Mouse (Mus musculus): Measurements from ENCODE around the gene Camk1d. TPM values are rescaled to one million over a fixed set of nuclear protein-coding genes. Genes with fewer than 3 reads are reported as not detected.

The Camk1d gene
- polyA plus RNA-seq, 1 experiment from 2014 or later, result 0.82 TPM

- no peaks in the 10 kb centered on the region for H3K4me1 ChIP-seq (replicated peaks)
- no peaks in the 10 kb centered on the region for H3K27me3 ChIP-seq
- no peak for DNase-seq
- H3K4me2 ChIP-seq, result no peak overlapping the region
- H3K4me3 ChIP-seq (replicated peaks), result no peak overlapping the region
- H3K27ac ChIP-seq, result no peak overlapping the region
- no peak for ATAC-seq (ENCODE audit: low read depth)
- H3K9me3 ChIP-seq (replicated peaks), result no peaks in the 10 kb centered on the region
- H3K9ac ChIP-seq, result no peak overlapping the region
- 61% methylated on average over 3 of the region's 3 CpGs for WGBS (ENCODE audit: insufficient replicate concordance)
- no peaks in the 10 kb centered on the region for H3K36me3 ChIP-seq
Measured at GRCm38 (mm10) chr2:5733300-5734085, 19.2 kb upstream of the Camk1d start.

GRCm38 (mm10) chr2:5732047-5732446 lies 17.7 kb upstream of the Camk1d start:
- ATAC-seq (ENCODE audit: low read depth) (no peak), DNase-seq (no peak)
- Histone ChIP-seq H3K36me3 (no peaks in the 10 kb centered on the region), H3K9ac (no peak overlapping the region), H3K9me3 (replicated peaks) (no peaks in the 10 kb centered on the region), H3K27me3 (no peaks in the 10 kb centered on the region), H3K4me1 (replicated peaks) (no peaks in the 10 kb centered on the region), H3K4me2 (no peak overlapping the region), H3K4me3 (replicated peaks) (no peak overlapping the region), H3K27ac (no peak overlapping the region)
- WGBS (ENCODE audit: insufficient replicate concordance), result 71% methylated on average over 5 of the region's 5 CpGs

- Histone ChIP-seq H3K4me2 (no peak overlapping the region), H3K9me3 (replicated peaks) (no peaks in the 10 kb centered on the region), H3K36me3 (no peaks in the 10 kb centered on the region), H3K27me3 (no peaks in the 10 kb centered on the region), H3K9ac (no peak overlapping the region), H3K27ac (no peak overlapping the region), H3K4me1 (replicated peaks) (no peaks in the 10 kb centered on the region), H3K4me3 (replicated peaks) (no peak overlapping the region)
- 66% methylated on average over 15 of the region's 15 CpGs for WGBS (ENCODE audit: insufficient replicate concordance)
- DNase-seq (no peak), ATAC-seq (ENCODE audit: low read depth) (no peak)
Measured at GRCm38 (mm10) chr2:5730364-5730792, 16.1 kb upstream of the Camk1d start.

GRCm38 (mm10) chr2:5729931-5730330 lies 15.6 kb upstream of the Camk1d start:
- 59% methylated on average over 7 of the region's 7 CpGs for WGBS (ENCODE audit: insufficient replicate concordance)
- Histone ChIP-seq H3K36me3 (no peaks in the 10 kb centered on the region), H3K9ac (no peak overlapping the region), H3K4me3 (replicated peaks) (no peak overlapping the region), H3K9me3 (replicated peaks) (no peaks in the 10 kb centered on the region), H3K27me3 (no peaks in the 10 kb centered on the region), H3K4me1 (replicated peaks) (no peaks in the 10 kb centered on the region), H3K4me2 (no peak overlapping the region), H3K27ac (no peak overlapping the region)
- ATAC-seq (ENCODE audit: low read depth) (no peak), DNase-seq (no peak)

- no peaks in the 10 kb centered on the region for H3K36me3 ChIP-seq
- no peaks in the 10 kb centered on the region for H3K27me3 ChIP-seq
- no peaks in the 10 kb centered on the region for H3K9me3 ChIP-seq (replicated peaks)
- no peaks in the 10 kb centered on the region for H3K4me1 ChIP-seq (replicated peaks)
- no peak for ATAC-seq (ENCODE audit: low read depth)
- no peak overlapping the region for H3K4me2 ChIP-seq
- DNase-seq, result no peak
- 29% methylated on average over 8 of the region's 8 CpGs for WGBS (ENCODE audit: insufficient replicate concordance)
- H3K9ac ChIP-seq, result no peak overlapping the region
- no peak overlapping the region for H3K4me3 ChIP-seq (replicated peaks)
- H3K27ac ChIP-seq, result no peak overlapping the region
Measured at GRCm38 (mm10) chr2:5725028-5725701, 10.8 kb upstream of the Camk1d start.

GRCm38 (mm10) chr2:5717675-5718074 lies 3.4 kb upstream of the Camk1d start:
- DNase-seq (no peak), ATAC-seq (ENCODE audit: low read depth) (no peak)
- Histone ChIP-seq H3K27ac (no peak overlapping the region), H3K4me3 (replicated peaks) (no peak overlapping the region), H3K9me3 (replicated peaks) (peaks cover 7% of the 10 kb centered on the region), H3K36me3 (no peaks in the 10 kb centered on the region), H3K4me1 (replicated peaks) (peaks cover 13% of the 10 kb centered on the region), H3K27me3 (peaks cover 34% of the 10 kb centered on the region), H3K4me2 (no peak overlapping the region), H3K9ac (no peak overlapping the region)
- 79% methylated on average over 6 of the region's 6 CpGs for WGBS (ENCODE audit: insufficient replicate concordance)

- peaks cover 13% of the 10 kb centered on the region for H3K4me1 ChIP-seq (replicated peaks)
- DNase-seq (no peak), ATAC-seq (ENCODE audit: low read depth) (no peak)
- H3K4me3 ChIP-seq (replicated peaks), result no peak overlapping the region
- H3K36me3 ChIP-seq, result no peaks in the 10 kb centered on the region
- H3K9me3 ChIP-seq (replicated peaks), result peaks cover 7% of the 10 kb centered on the region
- WGBS (ENCODE audit: insufficient replicate concordance), result 25% methylated on average over 2 of the region's 2 CpGs
- peaks cover 47% of the 10 kb centered on the region for H3K27me3 ChIP-seq
- H3K9ac ChIP-seq, result no peak overlapping the region
- H3K27ac ChIP-seq, result no peak overlapping the region
- peak overlapping the region; percentile 84 for H3K4me2 ChIP-seq
Measured at GRCm38 (mm10) chr2:5715544-5715943, 1.2 kb upstream of the Camk1d start.

GRCm38 (mm10) chr2:5715054-5715410 lies 717 bp upstream of the Camk1d start:
- H3K36me3 ChIP-seq, result no peaks in the 10 kb centered on the region
- H3K9ac ChIP-seq, result peak overlapping the region; percentile 55; the same call in 1 of the 2 replicates
- peaks cover 7% of the 10 kb centered on the region for H3K9me3 ChIP-seq (replicated peaks)
- no peak for ATAC-seq (ENCODE audit: low read depth)
- H3K27me3 ChIP-seq, result peaks cover 47% of the 10 kb centered on the region
- no peak overlapping the region for H3K27ac ChIP-seq
- peaks cover 13% of the 10 kb centered on the region for H3K4me1 ChIP-seq (replicated peaks)
- H3K4me3 ChIP-seq (replicated peaks), result peak overlapping the region; percentile 65
- WGBS (ENCODE audit: insufficient replicate concordance), result 1% methylated on average over 19 of the region's 19 CpGs
- DNase-seq, result no peak
- H3K4me2 ChIP-seq, result peak overlapping the region; percentile 84

- Histone ChIP-seq H3K36me3 (no peaks in the 10 kb centered on the region), H3K9ac (peak overlapping the region; percentile 55; the same call in 1 of the 2 replicates), H3K27me3 (peaks cover 47% of the 10 kb centered on the region), H3K4me3 (replicated peaks) (peak overlapping the region; percentile 65), H3K9me3 (replicated peaks) (peaks cover 7% of the 10 kb centered on the region), H3K4me2 (peak overlapping the region; percentile 84), H3K27ac (no peak overlapping the region), H3K4me1 (replicated peaks) (peaks cover 13% of the 10 kb centered on the region)
- 0 out of 2 replicates have a peak, but pooled peaks have one; percentile 4 for ATAC-seq (ENCODE audit: low read depth)
- DNase-seq, result no peak
- under 1% methylated on average over 49 of the region's 49 CpGs for WGBS (ENCODE audit: insufficient replicate concordance)
Measured at GRCm38 (mm10) chr2:5713325-5714210, 747 bp downstream of the Camk1d start.

GRCm38 (mm10) chr2:5712255-5712654 lies 2.1 kb downstream of the Camk1d start:
- no peak for DNase-seq
- no peak overlapping the region for H3K4me3 ChIP-seq (replicated peaks)
- peaks cover 2% of the 10 kb centered on the region for H3K9me3 ChIP-seq (replicated peaks)
- H3K27ac ChIP-seq, result no peak overlapping the region
- H3K4me1 ChIP-seq (replicated peaks), result peaks cover 13% of the 10 kb centered on the region
- 58% methylated on average over 7 of the region's 7 CpGs for WGBS (ENCODE audit: insufficient replicate concordance)
- no peak for ATAC-seq (ENCODE audit: low read depth)
- no peaks in the 10 kb centered on the region for H3K36me3 ChIP-seq
- H3K27me3 ChIP-seq, result peaks cover 47% of the 10 kb centered on the region
- H3K4me2 ChIP-seq, result no peak overlapping the region
- H3K9ac ChIP-seq, result no peak overlapping the region

- DNase-seq, result no peak
- Histone ChIP-seq H3K27ac (no peak overlapping the region), H3K36me3 (no peaks in the 10 kb centered on the region), H3K9me3 (replicated peaks) (no peaks in the 10 kb centered on the region), H3K4me1 (replicated peaks) (peaks cover 8% of the 10 kb centered on the region), H3K4me2 (no peak overlapping the region), H3K9ac (no peak overlapping the region), H3K4me3 (replicated peaks) (no peak overlapping the region), H3K27me3 (peaks cover 36% of the 10 kb centered on the region)
- ATAC-seq (ENCODE audit: low read depth), result no peak
- WGBS (ENCODE audit: insufficient replicate concordance), result 47% methylated on average over 4 of the region's 4 CpGs
Measured at GRCm38 (mm10) chr2:5709911-5710310, 4.4 kb downstream of the Camk1d start.

All from liver, embryonic 13.5 days (tissue).